19 mouse cellular contexts compared by ENCODE assay signal in the genomic region with DNA sequence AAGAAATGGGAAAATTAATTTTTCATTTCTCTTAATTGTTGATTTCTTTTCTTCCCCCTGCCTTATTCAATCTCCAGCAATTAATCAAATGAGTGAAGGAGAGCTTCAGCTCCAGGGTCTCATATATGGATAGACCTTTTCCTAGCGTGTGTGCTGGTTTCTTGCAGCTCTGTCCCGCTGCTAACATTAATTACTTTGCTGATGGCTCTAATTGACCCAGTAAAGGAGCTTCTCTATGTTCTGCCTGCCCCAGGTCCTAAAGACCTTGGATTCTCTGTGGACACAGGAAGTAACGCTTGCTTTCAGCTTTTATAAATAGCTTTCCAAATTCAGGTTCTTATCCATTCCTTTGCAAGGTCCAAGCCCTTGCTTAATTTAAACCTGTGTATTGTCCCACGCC.
DNase-seq lines count a peak whose midpoint lies in the region; ATAC-seq lines count a peak whose summit lies in the region.
"Had no signal": no experiment of that assay in that cellular context is flagged by ENCODE, and none has a peak within 500 bp of the region (broad histone marks: within the 10 kb centered on the region; RNA-seq: fewer than 3 reads in every experiment).

No protein-coding gene starts in this region.

- no peak overlapping the region for H3K27ac ChIP-seq in heart, embryonic 10.5 days
- H3K27ac ChIP-seq in midbrain, embryonic 14.5 days (replicated peaks; ENCODE audit: low read depth, low read length), result no peak overlapping the region
- H3K27ac ChIP-seq in midbrain, embryonic 11.5 days (ENCODE audit: low read depth, low read length), result no peak overlapping the region
- H3K27ac ChIP-seq in hindbrain, embryonic 16.5 days (ENCODE audit: low read depth, low read length), result no peak overlapping the region
- H3K27ac ChIP-seq: embryonic facial prominence, embryonic 15.5 days; forebrain, embryonic 10.5 days; heart, adult 2 months; intestine, embryonic 15.5 days had no signal

- H3K27me3 ChIP-seq in heart, embryonic 10.5 days (ENCODE audit: insufficient read depth, poor library complexity, severe bottlenecking), result no peaks in the 10 kb centered on the region
- no peaks in the 10 kb centered on the region for H3K27me3 ChIP-seq in midbrain, embryonic 14.5 days (ENCODE audit: control insufficient read depth, insufficient read depth, low read length)
- H3K27me3 ChIP-seq in midbrain, embryonic 11.5 days (ENCODE audit: control insufficient read depth, insufficient read depth, low read length), result no peaks in the 10 kb centered on the region
- no peaks in the 10 kb centered on the region for H3K27me3 ChIP-seq in hindbrain, embryonic 16.5 days (replicated peaks; ENCODE audit: control insufficient read depth, insufficient read depth, low read length)
- H3K27me3 ChIP-seq: embryonic facial prominence, embryonic 15.5 days; heart, embryonic 12.5 days; intestine, embryonic 15.5 days had no signal

- H3K4me2 ChIP-seq in midbrain, embryonic 14.5 days (ENCODE audit: low read length), result no peak overlapping the region
- H3K4me2 ChIP-seq in midbrain, embryonic 11.5 days, result no peak overlapping the region
- no peak overlapping the region for H3K4me2 ChIP-seq in hindbrain, embryonic 16.5 days (ENCODE audit: low read length)
- H3K4me2 ChIP-seq: embryonic facial prominence, embryonic 15.5 days; heart, embryonic 12.5 days; intestine, embryonic 15.5 days had no signal

- no peak overlapping the region for H3K9ac ChIP-seq in midbrain, embryonic 14.5 days (replicated peaks; ENCODE audit: low read length)
- no peak overlapping the region for H3K9ac ChIP-seq in midbrain, embryonic 11.5 days (ENCODE audit: low read length)
- H3K9ac ChIP-seq in hindbrain, embryonic 16.5 days (ENCODE audit: low read depth, low read length), result no peak overlapping the region
- H3K9ac ChIP-seq: embryonic facial prominence, embryonic 15.5 days; heart, embryonic 12.5 days; intestine, embryonic 15.5 days had no signal

- DNase-seq in heart, adult 11 months, result peak; percentile 28
- no peak for DNase-seq in heart, embryonic 10.5 days (ENCODE audit: low spot score)
- DNase-seq in midbrain, embryonic 14.5 days, result peak; percentile 15
- DNase-seq in midbrain, embryonic 11.5 days (ENCODE audit: low spot score, missing footprints), result no peak
- DNase-seq in retina, embryonic 14.5 days (ENCODE audit: low spot score), result peak; percentile 54
- no peak for DNase-seq in gastrocnemius, postnatal 25 days
- DNase-seq in thymus, postnatal 25 days, result no peak
- DNase-seq: adrenal gland, postnatal 10 days; cerebellum, adult 8-10 months; cerebellum, postnatal 14 days; embryo, embryonic 11 days; heart, adult 2 months had no signal

- H3K4me3 ChIP-seq in heart, embryonic 10.5 days, result no peak overlapping the region
- H3K4me3 ChIP-seq in midbrain, embryonic 14.5 days (replicated peaks; ENCODE audit: low read depth, low read length), result no peak overlapping the region
- H3K4me3 ChIP-seq in midbrain, embryonic 11.5 days (ENCODE audit: low read depth, low read length), result no peak overlapping the region
- H3K4me3 ChIP-seq in hindbrain, embryonic 16.5 days (ENCODE audit: low read length), result no peak overlapping the region
- H3K4me3 ChIP-seq: embryonic facial prominence, embryonic 15.5 days; erythroblast, embryonic 14.5 days; forebrain, embryonic 10.5 days; heart, adult 2 months; heart, embryonic 12.5 days; intestine, embryonic 15.5 days had no signal

- no peaks in the 10 kb centered on the region for H3K4me1 ChIP-seq in heart, embryonic 10.5 days
- no peaks in the 10 kb centered on the region for H3K4me1 ChIP-seq in midbrain, embryonic 14.5 days (ENCODE audit: control insufficient read depth, insufficient read depth, low read length)
- no peaks in the 10 kb centered on the region for H3K4me1 ChIP-seq in midbrain, embryonic 11.5 days (ENCODE audit: control insufficient read depth, insufficient read depth, low read length)
- H3K4me1 ChIP-seq in hindbrain, embryonic 16.5 days (ENCODE audit: control insufficient read depth, insufficient read depth, low read depth, low read length), result no peaks in the 10 kb centered on the region
- H3K4me1 ChIP-seq: embryonic facial prominence, embryonic 15.5 days; forebrain, embryonic 10.5 days; heart, embryonic 12.5 days; intestine, embryonic 15.5 days had no signal

- WGBS in heart, embryonic 10.5 days, result 54% methylated on average over 4 of the region's 4 CpGs
- WGBS in midbrain, embryonic 14.5 days, result 64% methylated on average over 4 of the region's 4 CpGs
- WGBS in midbrain, embryonic 11.5 days, result 76% methylated on average over 4 of the region's 4 CpGs
- 53% methylated on average over 4 of the region's 4 CpGs for WGBS in hindbrain, embryonic 16.5 days

- H3K9me3 ChIP-seq in heart, embryonic 10.5 days, result no peaks in the 10 kb centered on the region
- no peaks in the 10 kb centered on the region for H3K9me3 ChIP-seq in midbrain, embryonic 14.5 days (ENCODE audit: control insufficient read depth, low read length)
- no peaks in the 10 kb centered on the region for H3K9me3 ChIP-seq in midbrain, embryonic 11.5 days (ENCODE audit: control insufficient read depth, low read length)
- no peaks in the 10 kb centered on the region for H3K9me3 ChIP-seq in hindbrain, embryonic 16.5 days (ENCODE audit: control insufficient read depth, low read length)
- H3K9me3 ChIP-seq: embryonic facial prominence, embryonic 15.5 days; forebrain, embryonic 10.5 days; heart, embryonic 12.5 days; intestine, embryonic 15.5 days had no signal

- no peak for ATAC-seq in midbrain, embryonic 14.5 days (ENCODE audit: low FRiP score, low TSS enrichment)
- ATAC-seq in midbrain, embryonic 11.5 days (ENCODE audit: low FRiP score), result no peak
- ATAC-seq in hindbrain, embryonic 16.5 days, result 0 out of 2 replicates have a peak, but pooled peaks have one; percentile 58
- ATAC-seq: forebrain, embryonic 14.5 days; intestine, embryonic 15.5 days had no signal

- no peaks in the 10 kb centered on the region for H3K36me3 ChIP-seq in heart, embryonic 10.5 days
- H3K36me3 ChIP-seq in midbrain, embryonic 14.5 days (ENCODE audit: control insufficient read depth, insufficient read depth, low read length), result no peaks in the 10 kb centered on the region
- no peaks in the 10 kb centered on the region for H3K36me3 ChIP-seq in midbrain, embryonic 11.5 days (ENCODE audit: control insufficient read depth, insufficient read depth, low read length)
- no peaks in the 10 kb centered on the region for H3K36me3 ChIP-seq in hindbrain, embryonic 16.5 days (ENCODE audit: control insufficient read depth, insufficient read depth, low read length)
- H3K36me3 ChIP-seq: embryonic facial prominence, embryonic 15.5 days; forebrain, embryonic 10.5 days; heart, embryonic 12.5 days; intestine, embryonic 15.5 days had no signal

Comparison
In these comparisons a context has a peak if more than half of its experiments do, and no peak if none do; other contexts are left out.
1. DNase-seq: peak in heart, adult 11 months (single experiment), midbrain, embryonic 14.5 days (single experiment) and retina, embryonic 14.5 days (single experiment); none in heart, embryonic 10.5 days (single experiment), midbrain, embryonic 11.5 days (single experiment), gastrocnemius, postnatal 25 days (single experiment) and thymus, postnatal 25 days (single experiment).